Mouse (Mus musculus): ENCODE results near the gene Lpin2. TPM values are rescaled to one million over a fixed set of nuclear protein-coding genes. Genes with fewer than 3 reads are reported as not detected.

Lpin2 gene
- polyA plus RNA-seq, 1 experiment from 2014 or later = 45.2 TPM

- Histone ChIP-seq H3K27me3 (replicated peaks; ENCODE audit: low read depth, poor library complexity, severe bottlenecking) (no peaks in the 10 kb centered on the region), H3K4me3 (no peak overlapping the region), H3K4me1 (peaks cover 18% of the 10 kb centered on the region; the same call in 1 of the 2 replicates), H3K27ac (replicated peaks) (no peak overlapping the region), H3K36me3 (replicated peaks) (peaks cover 8% of the 10 kb centered on the region), H3K9me3 (peaks cover 10% of the 10 kb centered on the region; the same call in 1 of the 2 replicates)
- WGBS = 90% methylated on average over 3 of the region's 3 CpGs
- DNase-seq (ENCODE audit: low spot score) = no peak
These were observed 12.7 kb downstream of the Lpin2 start for GRCm38 (mm10) chr17:71194906-71195632.

GRCm38 (mm10) chr17:71195633-71196391, 13.5 kb downstream of the Lpin2 start:
- WGBS = 74% methylated on average over 10 of the region's 10 CpGs
- Histone ChIP-seq H3K36me3 (replicated peaks) (peaks cover 8% of the 10 kb centered on the region), H3K4me3 (no peak overlapping the region), H3K4me1 (peaks cover 18% of the 10 kb centered on the region; the same call in 1 of the 2 replicates), H3K27ac (replicated peaks) (no peak overlapping the region), H3K27me3 (replicated peaks; ENCODE audit: low read depth, poor library complexity, severe bottlenecking) (no peaks in the 10 kb centered on the region), H3K9me3 (peaks cover 10% of the 10 kb centered on the region; the same call in 1 of the 2 replicates)
- no peak for DNase-seq (ENCODE audit: low spot score)

GRCm38 (mm10) chr17:71196415-71196814, 14.1 kb downstream of the Lpin2 start:
- Histone ChIP-seq H3K9me3 (peaks cover 10% of the 10 kb centered on the region; the same call in 1 of the 2 replicates), H3K27ac (replicated peaks) (no peak overlapping the region), H3K4me1 (peaks cover 18% of the 10 kb centered on the region; the same call in 1 of the 2 replicates), H3K36me3 (replicated peaks) (peaks cover 5% of the 10 kb centered on the region), H3K27me3 (replicated peaks; ENCODE audit: low read depth, poor library complexity, severe bottlenecking) (no peaks in the 10 kb centered on the region), H3K4me3 (no peak overlapping the region)
- WGBS = 60% methylated on average over 3 of the region's 3 CpGs
- DNase-seq (ENCODE audit: low spot score) = no peak

GRCm38 (mm10) chr17:71199346-71199745, 17.0 kb downstream of the Lpin2 start:
- WGBS = 84% methylated on average over 3 of the region's 3 CpGs
- H3K4me1 ChIP-seq = peaks cover 23% of the 10 kb centered on the region
- no peaks in the 10 kb centered on the region for H3K9me3 ChIP-seq
- H3K27ac ChIP-seq (replicated peaks) = no peak overlapping the region
- no peak for DNase-seq (ENCODE audit: low spot score)
- H3K4me3 ChIP-seq = no peak overlapping the region
- no peaks in the 10 kb centered on the region for H3K36me3 ChIP-seq (replicated peaks)
- H3K27me3 ChIP-seq (replicated peaks; ENCODE audit: low read depth, poor library complexity, severe bottlenecking) = no peaks in the 10 kb centered on the region

- DNase-seq (ENCODE audit: low spot score) = no peak
- no peak overlapping the region for H3K4me3 ChIP-seq
- 0 out of 2 replicates have a peak, but pooled peaks cover 1% of the 10 kb centered on the region for H3K36me3 ChIP-seq (replicated peaks)
- 78% methylated on average over 4 of the region's 4 CpGs for whole genome bisulfite sequencing
- H3K27ac ChIP-seq (replicated peaks) = no peak overlapping the region
- no peaks in the 10 kb centered on the region for H3K27me3 ChIP-seq (replicated peaks; ENCODE audit: low read depth, poor library complexity, severe bottlenecking)
- peaks cover 16% of the 10 kb centered on the region for H3K4me1 ChIP-seq
- no peaks in the 10 kb centered on the region for H3K9me3 ChIP-seq
These were observed 19.8 kb downstream of the Lpin2 start for GRCm38 (mm10) chr17:71202136-71202535.

- H3K36me3 ChIP-seq (replicated peaks) = peaks cover 17% of the 10 kb centered on the region
- H3K4me3 ChIP-seq = no peak overlapping the region
- no peak overlapping the region for H3K27ac ChIP-seq (replicated peaks)
- peaks cover 16% of the 10 kb centered on the region for H3K4me1 ChIP-seq
- no peaks in the 10 kb centered on the region for H3K27me3 ChIP-seq (replicated peaks; ENCODE audit: low read depth, poor library complexity, severe bottlenecking)
- H3K9me3 ChIP-seq = no peaks in the 10 kb centered on the region
- no peak for DNase-seq (ENCODE audit: low spot score)
- WGBS = 94% methylated on average over 9 of the region's 9 CpGs
These were observed 21.8 kb downstream of the Lpin2 start for GRCm38 (mm10) chr17:71203998-71204808.

- no peak for DNase-seq (ENCODE audit: low spot score)
- peaks cover 16% of the 10 kb centered on the region for H3K4me1 ChIP-seq
- no peak overlapping the region for H3K4me3 ChIP-seq
- no peaks in the 10 kb centered on the region for H3K27me3 ChIP-seq (replicated peaks; ENCODE audit: low read depth, poor library complexity, severe bottlenecking)
- 89% methylated on average over 6 of the region's 6 CpGs for WGBS
- peaks cover 17% of the 10 kb centered on the region for H3K36me3 ChIP-seq (replicated peaks)
- H3K27ac ChIP-seq (replicated peaks) = no peak overlapping the region
- H3K9me3 ChIP-seq = no peaks in the 10 kb centered on the region
These were observed 22.4 kb downstream of the Lpin2 start for GRCm38 (mm10) chr17:71204809-71205091.

- Histone ChIP-seq H3K27ac (replicated peaks) (no peak overlapping the region), H3K9me3 (no peaks in the 10 kb centered on the region), H3K27me3 (replicated peaks; ENCODE audit: low read depth, poor library complexity, severe bottlenecking) (no peaks in the 10 kb centered on the region), H3K36me3 (replicated peaks) (peaks cover 17% of the 10 kb centered on the region), H3K4me3 (no peak overlapping the region), H3K4me1 (peaks cover 16% of the 10 kb centered on the region)
- WGBS = 82% methylated on average over 12 of the region's 12 CpGs
- no peak for DNase-seq (ENCODE audit: low spot score)
These were observed 24.0 kb downstream of the Lpin2 start for GRCm38 (mm10) chr17:71206136-71206893.

- 96% methylated on average over 3 of the region's 3 CpGs for WGBS
- no peak overlapping the region for H3K27ac ChIP-seq (replicated peaks)
- DNase-seq (ENCODE audit: low spot score) = no peak
- peaks cover 17% of the 10 kb centered on the region for H3K36me3 ChIP-seq (replicated peaks)
- H3K4me3 ChIP-seq = no peak overlapping the region
- H3K9me3 ChIP-seq = no peaks in the 10 kb centered on the region
- H3K27me3 ChIP-seq (replicated peaks; ENCODE audit: low read depth, poor library complexity, severe bottlenecking) = no peaks in the 10 kb centered on the region
- H3K4me1 ChIP-seq = peaks cover 10% of the 10 kb centered on the region
These were observed 24.9 kb downstream of the Lpin2 start for GRCm38 (mm10) chr17:71207268-71207667.

GRCm38 (mm10) chr17:71208376-71208775, 26.0 kb downstream of the Lpin2 start:
- Histone ChIP-seq H3K36me3 (replicated peaks) (peaks cover 17% of the 10 kb centered on the region), H3K27me3 (replicated peaks; ENCODE audit: low read depth, poor library complexity, severe bottlenecking) (no peaks in the 10 kb centered on the region), H3K4me3 (no peak overlapping the region), H3K9me3 (no peaks in the 10 kb centered on the region), H3K4me1 (no peaks in the 10 kb centered on the region; the same call in 1 of the 2 replicates), H3K27ac (replicated peaks) (no peak overlapping the region)
- DNase-seq (ENCODE audit: low spot score) = no peak
- 96% methylated on average over 1 of the region's 1 CpGs for WGBS

- no peaks in the 10 kb centered on the region; the same call in 1 of the 2 replicates for H3K4me1 ChIP-seq
- no peaks in the 10 kb centered on the region for H3K27me3 ChIP-seq (replicated peaks; ENCODE audit: low read depth, poor library complexity, severe bottlenecking)
- no peak overlapping the region for H3K27ac ChIP-seq (replicated peaks)
- H3K36me3 ChIP-seq (replicated peaks) = peaks cover 17% of the 10 kb centered on the region
- 94% methylated on average over 1 of the region's 1 CpGs for WGBS
- no peaks in the 10 kb centered on the region for H3K9me3 ChIP-seq
- H3K4me3 ChIP-seq = no peak overlapping the region
- DNase-seq (ENCODE audit: low spot score) = no peak
These were observed 26.6 kb downstream of the Lpin2 start for GRCm38 (mm10) chr17:71208921-71209320.

GRCm38 (mm10) chr17:71209936-71210335, 27.6 kb downstream of the Lpin2 start:
- Histone ChIP-seq H3K36me3 (replicated peaks) (peaks cover 17% of the 10 kb centered on the region), H3K4me1 (peaks cover 5% of the 10 kb centered on the region; the same call in 1 of the 2 replicates), H3K4me3 (no peak overlapping the region), H3K9me3 (no peaks in the 10 kb centered on the region), H3K27ac (replicated peaks) (no peak overlapping the region), H3K27me3 (replicated peaks; ENCODE audit: low read depth, poor library complexity, severe bottlenecking) (no peaks in the 10 kb centered on the region)
- 85% methylated on average over 3 of the region's 3 CpGs for WGBS
- DNase-seq (ENCODE audit: low spot score) = no peak

Measured in embryonic facial prominence, embryonic 10.5 days (tissue).